Mouse (Mus musculus) embryo, embryonic 11.5 days (tissue): ENCODE results near the gene Rapgef1.

Experiments
- DNase-seq: peaks from one replicate; pipeline ENCODE4 v3.0.0-alpha.2; 2012; ENCODE audit warnings: low read depth, low spot score

The Rapgef1 gene

GRCm38 (mm10) chr2:29672746-29673536, 53.4 kb downstream of the Rapgef1 start:
- DNase-seq, result no peak

GRCm38 (mm10) chr2:29674087-29674486, 54.6 kb downstream of the Rapgef1 start:
- no peak for DNase-seq

DNA sequence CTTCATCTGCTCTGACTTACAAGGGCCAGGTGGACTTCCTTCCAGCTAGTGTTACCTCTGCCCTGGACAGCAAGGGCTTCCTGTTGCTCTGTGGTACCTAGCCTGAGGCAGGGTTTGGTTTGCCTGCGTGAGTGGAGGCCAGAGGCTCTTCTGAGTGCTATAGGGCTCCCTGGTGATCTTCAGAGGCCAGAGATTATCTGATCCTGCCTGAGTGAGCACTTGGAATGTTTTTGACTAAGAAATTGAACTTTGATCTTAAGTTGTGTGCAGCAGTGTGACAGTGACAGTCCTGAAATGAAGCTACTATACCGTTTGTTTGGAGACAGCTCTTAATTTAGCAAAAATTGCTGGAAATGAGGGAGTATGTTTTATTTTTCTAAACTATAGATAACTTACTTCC, 55.0 kb downstream of the Rapgef1 start:
- no peak for DNase-seq

- no peak for DNase-seq
Measured at GRCm38 (mm10) chr2:29675846-29676245, 56.3 kb downstream of the Rapgef1 start.

- no peak for DNase-seq
Measured at GRCm38 (mm10) chr2:29676513-29676912, 57.0 kb downstream of the Rapgef1 start.

DNA sequence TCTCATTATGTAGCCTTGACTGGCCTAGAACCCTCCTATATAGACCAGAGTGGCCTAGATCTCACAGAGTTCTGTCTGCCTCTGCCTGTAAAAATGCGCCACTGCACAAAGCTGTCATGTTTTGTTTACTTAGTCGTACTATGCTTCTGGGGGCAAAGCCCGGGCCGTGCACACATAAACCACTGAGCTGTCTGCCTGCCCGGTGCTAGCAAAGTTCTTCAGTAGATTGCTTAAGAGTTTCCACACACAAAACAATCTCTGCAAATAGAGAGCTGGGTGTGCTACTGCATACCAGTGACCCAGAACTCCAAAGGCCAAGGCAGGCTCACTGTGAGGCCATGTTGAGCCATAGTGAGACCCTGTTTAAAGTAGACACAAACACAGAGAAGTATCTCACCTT, 58.3 kb downstream of the Rapgef1 start:
- DNase-seq, result no peak

- no peak for DNase-seq
Measured at GRCm38 (mm10) chr2:29678524-29678923, 59.0 kb downstream of the Rapgef1 start.

DNA sequence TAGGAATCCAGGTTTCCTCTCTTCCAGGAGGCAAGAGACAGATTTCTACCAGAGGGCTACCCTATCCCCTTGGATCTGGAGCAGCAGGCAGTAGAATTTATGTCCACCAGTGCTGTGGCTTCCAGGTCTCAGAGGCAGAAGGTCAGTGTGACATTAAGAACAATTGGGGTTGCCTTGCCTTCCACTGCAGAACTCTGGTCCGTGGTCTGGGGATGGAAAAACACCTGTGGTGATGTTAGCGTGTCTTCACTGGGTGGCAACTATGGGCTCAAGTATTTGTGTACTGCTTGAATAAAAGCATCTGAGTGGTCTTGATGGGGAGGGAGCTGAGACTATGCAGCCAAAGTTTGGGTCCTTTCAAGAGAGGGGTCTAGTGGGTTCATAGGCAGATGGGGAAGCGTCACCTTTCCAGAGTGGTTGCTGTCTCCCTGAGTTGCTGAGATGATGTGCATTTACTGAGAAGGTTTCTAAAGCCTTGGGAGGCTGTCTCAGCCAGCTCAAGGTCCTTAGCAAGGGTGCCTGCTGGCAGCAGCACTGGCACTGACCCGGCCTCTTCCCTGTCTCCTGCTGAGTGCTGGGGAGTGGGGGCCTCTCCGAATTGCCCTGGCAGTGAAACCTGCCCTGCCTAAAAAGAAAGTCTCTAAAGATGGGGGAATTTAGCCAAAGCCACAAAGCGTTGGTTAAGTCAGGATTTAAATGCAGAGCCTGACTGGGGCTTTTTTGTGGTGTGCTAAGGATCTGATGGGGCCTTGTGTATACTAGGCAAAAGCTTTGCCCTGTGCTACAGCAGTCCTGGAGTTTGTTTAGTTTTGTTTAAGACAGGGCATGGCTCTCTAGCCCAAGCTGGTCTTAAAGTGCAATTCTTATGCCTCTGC, 60.4 kb downstream of the Rapgef1 start:
- no peak for DNase-seq

DNA sequence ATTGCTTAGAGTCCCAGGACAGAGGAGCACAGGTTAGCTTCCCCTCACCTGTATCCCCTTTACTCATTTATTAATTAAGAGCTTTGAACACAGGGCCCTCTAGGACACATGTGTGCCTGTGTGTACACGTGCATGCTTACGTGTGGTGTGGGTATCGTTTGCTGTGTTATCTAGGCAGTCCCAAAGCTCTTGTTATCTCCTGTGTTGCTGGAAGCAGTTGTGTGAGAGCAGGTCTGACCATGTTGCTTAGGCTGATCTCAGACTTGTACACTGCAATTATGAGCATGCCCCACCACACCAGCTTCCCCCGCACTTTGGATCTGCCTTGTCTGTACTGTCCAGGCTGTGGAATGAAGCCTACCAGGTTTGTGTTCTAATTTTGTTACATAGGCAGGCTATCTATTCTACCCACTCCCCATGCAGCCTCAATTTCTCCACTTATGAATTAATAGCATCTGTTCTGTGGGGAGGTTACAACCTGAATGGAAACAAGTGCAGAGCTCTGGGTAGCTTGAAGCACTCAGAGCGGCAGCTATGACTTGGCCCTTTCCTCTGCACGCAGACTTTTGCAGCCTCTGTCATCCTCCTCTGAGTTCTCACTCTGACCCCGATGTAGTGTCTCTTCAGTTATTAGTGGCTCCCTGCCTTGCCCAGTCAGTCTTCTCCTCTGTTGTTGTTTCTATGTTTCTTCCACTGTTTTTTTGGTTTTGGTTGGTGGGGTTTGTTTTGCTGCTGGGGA, 63.9 kb downstream of the Rapgef1 start:
- DNase-seq, result no peak

DNA sequence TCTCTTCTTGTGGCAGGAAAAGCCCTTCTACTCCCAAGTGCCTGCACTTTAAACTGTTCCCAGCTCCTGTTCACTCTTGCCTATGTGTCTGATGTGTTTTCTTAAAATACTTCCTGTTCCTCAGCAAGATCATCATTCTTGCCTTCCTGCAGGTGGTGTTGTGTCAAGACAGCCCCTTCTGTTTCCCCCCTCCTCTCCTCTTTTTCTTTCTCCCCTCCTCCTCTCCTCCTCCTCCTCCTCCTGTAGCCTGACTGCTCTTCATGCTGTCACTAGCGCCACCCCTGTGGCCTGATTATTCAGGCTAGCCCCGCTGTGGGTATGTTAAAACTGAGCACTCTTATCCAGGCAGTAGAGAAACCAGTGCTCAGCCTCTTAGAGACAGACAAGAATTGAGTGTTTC, 65.0 kb downstream of the Rapgef1 start:
- no peak for DNase-seq

- DNase-seq, result no peak
Measured at GRCm38 (mm10) chr2:29689014-29689413, 69.5 kb downstream of the Rapgef1 start.

DNA sequence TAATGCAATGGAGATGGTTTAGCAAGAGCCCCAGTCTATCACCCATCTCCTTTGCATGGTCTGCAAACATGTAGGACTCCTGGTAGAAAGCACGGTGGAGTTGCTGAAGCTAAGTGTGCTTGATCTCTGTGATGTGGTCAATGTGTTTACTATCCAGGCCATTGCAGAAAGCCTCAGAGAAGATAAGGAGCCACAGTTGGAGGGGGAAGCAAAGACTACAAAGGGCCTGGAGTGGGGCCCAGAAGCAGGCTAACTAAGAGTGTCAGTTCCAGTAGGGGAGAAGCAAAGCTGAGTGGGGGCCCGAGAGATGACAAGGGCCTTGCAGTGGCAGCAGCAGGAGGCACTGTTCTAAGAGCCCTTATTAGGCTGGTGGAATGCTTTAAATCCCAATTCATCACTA, 70.0 kb downstream of the Rapgef1 start:
- DNase-seq, result no peak

- DNase-seq, result no peak
Measured at GRCm38 (mm10) chr2:29691068-29691467, 71.5 kb downstream of the Rapgef1 start.

DNA sequence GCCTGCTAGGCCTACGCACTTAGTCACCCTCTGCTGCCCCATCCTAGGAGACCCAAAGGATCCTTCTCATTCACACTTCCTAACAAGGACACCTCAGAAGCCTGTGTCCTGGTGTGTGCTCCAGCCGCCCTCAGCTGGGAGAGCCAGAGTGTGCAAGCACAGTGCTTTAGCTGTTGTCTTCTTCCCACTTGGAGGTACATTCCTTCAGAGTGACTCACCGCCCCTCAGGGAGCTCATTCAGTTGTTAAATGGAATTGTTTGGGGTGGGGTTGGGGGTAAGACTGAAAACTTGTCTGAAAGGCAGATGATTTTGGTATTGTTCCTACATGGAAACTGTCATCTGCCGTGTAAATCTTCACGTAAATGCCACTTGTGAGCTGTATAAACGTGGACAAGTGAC, 72.0 kb downstream of the Rapgef1 start:
- no peak for DNase-seq

DNA sequence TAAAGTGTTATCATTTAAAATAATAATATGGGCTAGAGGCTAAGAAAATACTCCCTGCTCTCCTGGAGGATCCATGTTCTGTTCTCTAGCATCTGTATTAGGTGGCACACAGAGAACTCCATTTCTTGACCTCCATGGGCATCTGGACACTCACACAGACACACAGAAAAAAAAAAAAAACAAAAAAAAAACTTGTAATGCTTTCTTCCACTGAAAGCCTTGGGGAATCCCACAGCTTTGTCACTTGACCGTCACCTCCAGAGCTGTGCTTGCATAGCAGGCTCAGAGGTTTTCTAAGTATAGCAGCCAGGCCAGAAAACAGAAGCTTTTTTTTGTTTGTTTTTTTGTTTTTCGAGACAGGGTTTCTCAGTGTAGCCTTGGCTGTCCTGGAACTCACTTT, 72.7 kb downstream of the Rapgef1 start:
- no peak for DNase-seq

- DNase-seq, result no peak
Measured at GRCm38 (mm10) chr2:29696207-29696800, 76.8 kb downstream of the Rapgef1 start.

- DNase-seq, result no peak
Measured at GRCm38 (mm10) chr2:29698421-29699290, 79.1 kb downstream of the Rapgef1 start.

GRCm38 (mm10) chr2:29700898-29701297, 81.4 kb downstream of the Rapgef1 start:
- DNase-seq, result no peak

- DNase-seq, result no peak
Measured at GRCm38 (mm10) chr2:29701393-29701792, 81.9 kb downstream of the Rapgef1 start.

GRCm38 (mm10) chr2:29702189-29702588, 82.7 kb downstream of the Rapgef1 start:
- DNase-seq, result no peak
